Mouse (Mus musculus): ENCODE results near the gene Gm8374. TPM values are rescaled to one million over a fixed set of nuclear protein-coding genes. Genes with fewer than 3 reads are reported as not detected.
"Not testable (repeated sequence)": the region's sequence is repeated elsewhere in the genome, so short reads cannot be mapped to it uniquely, and the experiment has no call there.

The Gm8374 gene
- total RNA-seq (2022), result not detected

DNA sequence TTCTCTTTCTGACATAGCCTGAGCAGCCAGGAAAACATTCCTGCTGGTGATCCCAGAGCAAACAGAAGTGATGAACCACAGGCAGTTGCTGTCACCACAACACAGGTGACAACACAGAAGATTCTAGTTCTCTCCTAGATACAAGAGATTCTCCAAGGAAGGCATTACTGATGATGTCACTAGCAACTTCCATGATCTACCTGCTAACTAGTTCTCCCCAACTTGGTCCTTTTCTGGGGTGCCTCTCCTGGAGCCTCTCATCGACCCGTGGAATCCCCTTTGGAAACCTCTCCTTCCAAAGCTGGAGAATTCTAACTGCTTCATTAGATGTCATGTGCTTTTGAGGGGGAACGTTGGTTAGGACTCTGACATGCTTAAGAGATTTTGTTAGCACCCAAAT, at the start of gene Gm8374:
TSS of gene Gm8374 (minus strand) at position 101 of the 400 bp plus-strand sequence.
- not testable (repeated sequence) for DNase-seq (ENCODE audit: low spot score in 2 of 2)

- not testable (repeated sequence) for DNase-seq (ENCODE audit: low spot score in 2 of 2)
Observed at GRCm38 (mm10) chr14:7332295-7332694, 32.6 kb downstream of the Gm8374 start, which contains the start of gene Gm5797. TSS of gene Gm5797 (minus strand) at chr14:7332395.

DNA sequence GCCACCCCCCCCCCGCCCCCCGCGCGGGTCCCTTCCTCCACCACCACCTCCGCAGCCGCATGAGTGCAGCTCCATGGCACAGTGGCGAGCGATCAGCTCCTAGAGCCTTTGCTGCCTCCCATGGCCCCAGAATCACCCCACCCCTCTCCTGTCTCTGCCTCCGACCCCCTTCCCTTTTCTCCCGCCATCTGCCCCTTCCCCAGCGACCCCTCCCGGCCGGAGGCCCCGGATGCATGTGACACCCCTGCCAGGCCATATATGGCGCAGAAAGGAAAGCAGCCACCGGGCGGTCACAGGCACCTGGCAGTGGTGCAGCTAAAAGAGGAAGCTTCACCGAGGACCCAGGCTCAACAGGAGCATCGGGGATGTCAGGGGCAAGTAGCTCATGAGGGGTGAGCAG, 49.8 kb downstream of the Gm8374 start:
- peak; percentile 0 to 3 for DNase-seq (ENCODE audit: low spot score in 2 of 2)

DNA sequence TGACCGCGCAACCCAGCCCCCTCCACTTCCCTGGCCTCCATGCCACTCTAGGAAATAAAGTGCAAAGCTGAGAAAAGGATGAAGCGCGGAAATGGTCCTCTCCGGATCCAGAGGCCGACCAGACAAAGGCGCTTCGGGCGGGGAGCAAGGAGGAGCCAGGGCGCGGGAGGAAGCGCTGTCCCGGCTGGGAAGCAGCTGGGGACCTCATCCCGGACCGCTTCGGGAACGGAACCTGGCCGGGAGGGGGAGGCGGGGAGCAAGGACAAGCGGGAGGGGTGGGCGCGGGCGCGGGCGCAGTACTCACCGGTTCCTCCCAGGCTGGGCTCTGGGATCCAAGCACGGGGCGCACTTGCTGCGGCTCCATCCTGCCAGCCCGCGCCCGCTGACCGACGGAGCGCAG, 50.3 kb downstream of the Gm8374 start, which contains the start of gene Gm3739:
TSS of gene Gm3739 (minus strand) at position 389 of the 400 bp plus-strand sequence.
- peak; percentile 2 to 3 for DNase-seq (ENCODE audit: low spot score in 2 of 2)

Other genes starting within 250 kb of the Gm8374 start
- not detected for gene Gm6676, start 239.7 kb downstream of the Gm8374 start, total RNA-seq (2022)
- gene Gm3512, start 190.6 kb downstream of the Gm8374 start, total RNA-seq (2022), result 1 to 10 TPM; 1.2 to 2.0 (median 1.6) TPM
- gene Gm16434, start 170.6 kb downstream of the Gm8374 start, total RNA-seq (2022), result not detected
- gene Gm3727, start 100.4 kb downstream of the Gm8374 start, total RNA-seq (2022), result not detected
- under 1 TPM; 0.66 to 0.98 (median 0.78) TPM for gene Gm3739, start 50.1 kb downstream of the Gm8374 start, total RNA-seq (2022)
- not detected for gene Gm5797, start 32.7 kb downstream of the Gm8374 start, total RNA-seq (2022)
- gene Gm3755, start 85.8 kb upstream of the Gm8374 start, total RNA-seq (2022), result not detected
- 1 to 10 TPM in 1 of 4 experiments, not detected in 3; 1.1 TPM for gene Gm3752, start 118.6 kb upstream of the Gm8374 start, total RNA-seq (2022)
- gene Gm3558, start 203.4 kb upstream of the Gm8374 start, total RNA-seq (2022), result 1 to 10 TPM; 3.4 to 5.9 (median 5.4) TPM
- not detected for gene Gm10338, start 230.5 kb upstream of the Gm8374 start, total RNA-seq (2022)

All from left cerebral cortex, adult 8-10 months (tissue).